Mouse (Mus musculus) thymus, postnatal 25 days (tissue): ENCODE results near the gene 4921517D22Rik.
A peak's percentile ranks its signal among the peaks of the same experiment; 100 is the strongest.

ENCODE experiments used
- DNase-seq: peaks from one replicate; pipeline ENCODE4 v3.0.0; 2022

4921517D22Rik gene

DNA sequence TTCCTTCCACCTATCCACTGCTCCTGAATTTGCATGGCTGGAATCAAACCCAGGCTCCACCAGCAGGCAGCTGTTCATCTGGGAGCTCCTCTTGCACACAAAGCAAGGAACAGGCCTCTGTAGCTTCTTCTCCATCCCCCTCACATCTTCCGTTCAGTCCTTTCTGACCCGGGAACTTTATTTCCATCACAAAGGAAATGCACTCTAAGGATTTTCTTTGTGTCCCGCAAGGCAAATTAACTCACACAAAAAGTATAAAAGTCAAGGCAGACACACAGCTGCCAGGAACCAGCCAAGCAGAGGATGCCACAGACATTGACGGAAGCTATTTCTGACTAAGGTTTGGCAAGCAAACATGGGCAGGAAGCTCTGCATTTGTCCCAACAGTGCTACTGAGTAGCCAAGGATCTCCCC, 36.9 kb downstream of the 4921517D22Rik start:
- no peak for DNase-seq

DNA sequence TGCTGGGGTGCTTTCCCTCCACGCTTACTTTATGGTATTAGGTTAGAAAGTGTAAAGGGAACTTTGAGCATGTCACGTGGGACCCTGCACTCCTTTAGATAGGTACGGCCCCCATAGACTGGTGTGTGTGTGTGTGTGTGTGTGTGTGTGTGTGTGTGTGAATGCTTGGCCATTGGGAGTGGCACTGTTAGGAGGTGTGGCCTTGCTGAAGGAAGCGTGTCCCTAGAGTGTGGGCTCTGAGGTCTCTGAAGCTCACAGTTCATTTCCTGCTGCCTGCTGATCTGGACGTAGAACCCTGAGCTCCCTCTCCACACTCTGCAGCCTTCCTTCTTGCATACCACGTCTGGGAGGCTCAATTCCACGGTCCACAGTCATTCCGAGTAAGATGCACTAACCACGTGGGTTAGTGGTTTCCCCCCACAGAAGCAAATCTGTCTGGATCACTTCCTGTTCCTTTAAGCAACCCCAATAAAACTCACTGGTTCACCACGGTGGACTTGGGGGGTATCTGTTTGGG, 37.5 kb downstream of the 4921517D22Rik start:
- DNase-seq, result peak; percentile 12

DNA sequence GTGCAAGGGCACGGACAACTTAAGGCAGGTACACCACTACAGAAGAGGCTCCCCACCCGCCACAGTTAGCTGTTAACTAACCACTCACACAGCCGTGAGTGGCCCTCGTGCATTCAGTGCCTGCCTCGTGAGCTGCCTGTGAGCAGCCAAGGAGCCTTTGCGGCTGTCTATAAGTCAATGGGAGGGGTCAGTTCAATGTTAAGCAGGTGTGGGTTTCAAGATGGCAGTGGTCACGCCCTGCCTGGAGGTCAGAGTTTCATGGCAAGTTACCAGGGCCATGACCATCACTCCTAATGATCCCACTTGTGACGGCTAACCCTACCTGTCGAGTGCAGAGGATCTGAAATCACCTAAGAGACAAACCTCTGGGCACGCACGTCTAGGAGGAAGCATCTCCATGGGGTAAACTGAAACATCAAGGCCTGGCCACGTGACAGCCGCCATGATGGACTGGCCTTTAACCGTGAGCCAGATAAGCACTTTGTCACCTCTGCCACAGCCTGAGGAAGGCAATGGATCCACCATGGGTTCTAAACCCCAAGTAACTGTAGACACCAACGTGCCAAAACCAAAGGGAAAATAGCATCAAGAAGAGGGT, 38.1 kb downstream of the 4921517D22Rik start:
- DNase-seq, result no peak

DNA sequence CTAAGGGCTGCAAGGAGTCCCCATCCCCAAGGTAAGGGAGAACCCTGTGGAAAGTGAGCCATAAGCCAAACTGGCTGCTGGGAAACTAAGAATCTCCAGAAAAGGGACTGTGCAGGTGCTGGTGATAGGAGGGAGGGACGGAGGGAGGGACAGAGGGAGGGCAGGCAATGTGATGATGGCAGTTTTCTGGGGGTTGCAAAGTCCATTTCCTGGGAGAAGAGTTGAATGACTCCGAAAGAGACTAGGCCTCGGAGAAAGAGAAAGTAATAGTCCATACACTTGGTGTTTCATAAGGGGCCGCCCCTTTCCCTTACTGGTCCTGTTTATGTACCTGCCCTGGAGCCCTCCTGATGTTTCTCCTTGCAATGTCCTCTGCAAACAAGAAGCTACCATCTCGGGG, 39.4 kb downstream of the 4921517D22Rik start:
- no peak for DNase-seq

DNA sequence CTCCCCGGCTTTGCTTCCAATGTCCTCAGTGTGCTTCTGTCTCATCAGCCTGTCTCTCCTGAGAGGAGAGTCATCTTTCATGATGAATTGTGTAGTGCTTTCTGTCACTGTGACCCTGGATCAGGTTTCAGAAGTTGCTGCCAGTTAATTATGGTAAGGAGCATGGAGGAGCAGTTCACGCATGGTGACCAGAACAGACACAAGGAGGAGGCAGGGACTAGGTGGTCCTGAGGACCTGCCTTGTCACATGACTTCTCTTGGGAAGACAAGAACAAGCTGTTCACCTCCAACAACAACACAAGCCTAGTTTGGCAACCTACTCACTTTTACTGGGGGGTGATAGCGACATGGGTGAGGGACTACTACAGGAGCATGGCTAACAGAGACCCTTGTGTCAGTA, 40.8 kb downstream of the 4921517D22Rik start:
- no peak for DNase-seq

DNA sequence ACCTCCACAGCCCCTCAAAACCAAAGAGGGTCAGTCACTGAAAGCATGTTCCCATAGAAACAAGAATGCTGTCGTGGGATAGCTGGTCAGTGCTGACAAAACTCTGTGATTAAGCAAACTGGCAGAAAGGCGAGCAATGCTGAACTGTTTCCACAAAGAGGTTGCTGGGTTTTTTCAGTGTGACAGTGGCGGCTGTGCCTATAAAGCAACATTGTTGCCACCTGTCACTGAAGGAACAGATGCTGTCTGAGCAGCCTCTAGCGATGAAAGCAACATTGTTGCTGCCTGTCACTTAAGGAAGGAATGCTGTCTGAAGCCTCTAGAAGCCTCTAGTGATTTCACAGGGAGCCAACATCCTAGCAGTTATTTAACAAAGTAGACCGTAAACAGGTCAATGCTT, 41.3 kb downstream of the 4921517D22Rik start:
- DNase-seq, result no peak

DNA sequence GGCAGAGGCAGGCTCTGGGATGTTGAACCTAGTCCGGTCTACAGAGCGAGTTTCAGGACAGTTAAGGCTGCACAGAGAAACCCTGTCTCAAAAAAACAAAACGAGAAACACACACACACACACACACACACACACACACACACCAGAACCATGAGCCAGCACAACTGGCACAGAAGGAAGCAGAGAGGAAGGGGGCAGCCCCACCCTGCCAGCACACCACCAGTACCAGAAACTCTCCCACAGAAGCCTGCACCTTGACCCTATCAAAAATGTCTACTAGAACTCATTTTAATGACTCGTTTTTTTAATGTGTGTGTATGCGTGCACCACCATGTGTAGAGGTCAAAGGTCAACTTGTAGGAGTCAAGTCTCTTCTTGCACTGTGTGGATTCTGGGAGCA, 44.1 kb downstream of the 4921517D22Rik start:
- DNase-seq, result no peak

DNA sequence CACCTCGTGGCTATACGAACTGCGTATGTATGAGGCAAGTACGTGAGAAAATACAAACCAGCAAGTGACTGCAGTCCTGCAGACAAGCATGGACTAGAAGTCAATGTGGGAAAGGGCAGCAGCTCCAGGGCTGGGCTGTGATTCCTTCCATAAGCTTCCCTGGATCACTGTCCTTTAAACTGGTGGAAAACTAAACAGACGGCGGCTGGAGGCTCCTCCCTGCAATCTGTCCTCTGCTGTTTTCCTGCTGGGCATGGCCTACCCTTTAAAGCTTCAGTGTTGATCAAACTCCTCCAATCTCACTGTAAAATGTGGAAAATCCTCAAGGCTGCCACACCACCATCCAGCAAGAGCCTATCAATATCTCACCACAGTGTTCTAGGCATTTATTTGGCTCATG, 45.3 kb downstream of the 4921517D22Rik start:
- no peak for DNase-seq

DNA sequence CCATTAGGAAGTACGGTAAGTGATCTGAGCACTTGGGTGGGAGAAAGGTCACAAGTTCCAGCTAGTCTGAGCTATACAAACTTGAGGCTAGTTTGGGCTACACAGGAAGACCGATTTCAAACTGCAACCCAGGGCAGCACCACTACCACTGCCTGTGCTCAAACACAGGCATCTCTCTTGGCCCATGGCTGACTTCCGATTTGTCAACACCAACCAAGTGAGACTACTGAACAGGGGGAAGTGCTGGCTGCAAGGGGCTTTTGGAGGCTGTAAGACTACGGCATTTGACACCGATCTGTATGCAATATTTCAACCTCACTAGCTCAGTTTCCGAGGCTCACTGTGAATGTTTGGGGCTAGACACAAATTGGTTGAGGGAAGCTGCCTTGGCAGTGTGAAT, 46.4 kb downstream of the 4921517D22Rik start:
- DNase-seq, result no peak

DNA sequence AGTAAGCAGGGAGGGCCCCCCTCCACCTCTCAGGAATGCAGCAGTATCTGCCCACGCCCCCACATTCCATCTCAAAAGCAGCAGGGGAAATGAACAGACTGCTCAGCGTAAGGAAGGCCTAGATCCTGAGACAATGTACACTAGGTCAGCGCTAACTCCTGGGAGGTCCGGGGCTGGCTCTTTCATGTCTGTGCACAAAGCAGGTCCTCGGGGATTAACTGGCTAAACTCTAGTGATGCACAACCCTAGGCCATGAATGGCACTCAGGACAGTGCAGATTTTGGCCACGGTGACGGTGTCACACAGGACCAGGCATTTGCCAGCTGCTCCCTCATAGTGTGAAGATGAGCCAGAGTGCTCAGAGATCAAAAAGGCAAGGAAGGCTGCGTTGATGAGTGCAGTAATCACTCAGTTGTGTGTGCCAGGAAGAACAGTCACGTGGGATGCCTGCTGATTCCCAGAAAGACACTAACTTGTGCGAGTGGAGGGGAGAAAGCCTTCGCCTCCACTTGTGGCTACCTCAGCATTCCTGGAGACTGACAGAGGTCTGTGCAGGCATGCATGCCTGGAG, 47.1 kb downstream of the 4921517D22Rik start:
- no peak for DNase-seq

DNA sequence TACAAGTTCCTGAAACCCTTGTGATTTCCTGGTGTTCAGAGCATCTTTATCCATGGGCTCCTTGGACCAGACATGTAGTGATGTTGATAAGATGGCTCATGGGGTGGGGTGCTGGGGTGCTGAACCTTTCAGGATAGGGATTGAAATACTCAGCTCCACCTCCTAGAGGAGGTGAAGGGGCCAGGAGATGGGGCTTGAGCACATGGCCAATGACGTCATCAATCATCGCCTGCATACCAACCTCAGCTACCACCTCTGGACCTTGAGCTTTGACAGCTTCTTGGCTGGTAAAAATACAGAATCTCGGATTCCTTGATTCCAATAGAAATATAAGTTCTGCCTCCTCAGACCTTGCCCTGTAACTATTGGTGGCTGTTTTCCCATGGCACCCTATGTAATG, 48.4 kb downstream of the 4921517D22Rik start:
- no peak for DNase-seq

DNA sequence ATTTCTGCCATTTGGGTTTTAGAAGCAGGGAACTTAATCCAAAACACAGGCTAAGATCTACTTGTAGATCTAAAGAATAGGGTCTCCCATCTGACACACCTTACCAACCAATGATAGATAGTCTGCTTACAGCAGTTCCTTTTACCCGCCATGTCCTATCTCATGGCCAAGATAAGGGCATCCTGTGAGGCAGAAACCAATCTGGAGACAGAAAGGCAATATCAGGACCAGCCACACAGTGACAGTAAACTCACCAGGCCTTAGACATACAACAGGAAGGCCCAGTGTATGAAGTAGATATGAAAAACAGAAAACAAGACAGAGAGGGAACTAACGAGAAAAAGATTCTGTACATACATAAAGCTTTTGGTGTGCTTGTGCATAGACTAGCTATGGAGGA, 51.1 kb downstream of the 4921517D22Rik start:
- no peak for DNase-seq

DNA sequence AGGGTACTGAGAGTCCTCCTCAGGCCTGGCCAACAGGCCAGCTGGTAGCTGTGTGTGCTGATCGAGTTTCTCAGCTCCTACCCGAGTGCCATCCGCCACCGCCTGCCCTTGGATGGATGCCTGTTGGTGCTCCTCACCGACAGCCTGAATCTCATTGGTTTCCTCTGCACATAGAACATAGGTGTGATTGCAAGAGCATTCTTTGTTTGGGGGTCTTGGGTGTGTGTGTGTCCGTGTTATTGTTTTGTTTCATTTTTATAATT, 53.8 kb downstream of the 4921517D22Rik start:
- DNase-seq, result no peak

DNA sequence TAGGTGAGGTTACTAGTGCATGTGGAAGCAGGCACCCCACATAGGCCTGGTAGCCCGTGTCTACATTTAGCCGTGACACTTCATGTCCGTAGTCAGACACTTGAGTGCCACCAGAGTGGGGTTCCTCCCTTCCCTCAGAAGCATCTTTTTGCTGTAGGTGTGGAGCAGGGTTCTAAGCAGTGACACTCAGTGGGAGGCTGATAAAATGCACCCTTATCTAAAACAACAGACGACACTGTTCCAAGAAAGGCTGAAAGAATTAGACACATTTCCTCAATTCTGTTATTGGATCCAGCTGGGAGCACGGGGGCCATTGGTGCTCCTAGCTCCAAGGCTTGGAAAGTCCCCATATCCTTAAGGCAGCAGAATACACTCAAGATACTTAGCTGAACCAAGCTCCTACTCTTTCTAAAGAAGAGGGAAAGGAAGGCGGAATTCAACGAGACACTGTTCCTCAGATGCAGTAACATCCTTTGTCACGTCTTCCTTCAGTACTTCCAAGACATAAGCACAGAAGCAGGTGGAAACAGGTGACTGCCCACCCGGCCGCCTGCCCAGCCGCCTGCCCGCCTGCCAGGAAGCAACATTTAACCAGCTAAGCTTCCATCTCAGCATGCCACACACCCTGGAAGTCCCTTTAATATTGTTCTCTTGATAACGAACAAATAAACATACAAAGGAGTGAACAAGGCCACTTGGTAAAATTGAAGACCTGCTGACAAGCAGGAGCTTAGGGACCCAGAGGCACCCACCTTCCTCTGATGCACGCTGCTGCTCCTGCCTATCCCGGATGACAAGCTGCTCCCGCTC, 54.3 kb downstream of the 4921517D22Rik start:
- no peak for DNase-seq

DNA sequence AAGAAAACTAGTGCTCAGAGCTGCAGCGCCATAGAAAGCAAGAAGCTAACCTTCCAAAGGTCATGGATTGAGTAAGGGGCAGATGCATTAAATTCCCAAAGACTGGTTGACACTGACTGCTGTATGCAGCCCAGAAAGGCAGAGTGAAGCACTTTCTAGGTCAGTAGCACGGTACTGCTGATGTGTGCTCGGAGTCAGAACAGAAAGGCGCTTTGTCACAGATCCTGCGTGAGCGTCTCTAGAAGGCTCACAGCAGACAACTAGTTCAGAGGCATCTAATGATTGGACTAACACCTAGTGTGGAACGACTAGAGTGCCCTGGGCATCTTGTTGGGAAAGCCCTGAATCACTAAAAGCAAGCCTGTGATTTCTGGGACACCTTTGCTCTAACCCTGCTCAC, 56.1 kb downstream of the 4921517D22Rik start:
- DNase-seq, result no peak
